Mouse (Mus musculus) cerebellum, adult 2 months (tissue): Measurements from ENCODE around the gene Zfyve9.

Experiments
- CTCF ChIP-seq: fragments of 200-500 bp; IDR thresholded peaks from 2 replicates; pipeline ENCODE4 v1.5.1; 2011; ENCODE audit warnings: low read depth, mild to moderate bottlenecking, control low read depth, low read length, moderate library complexity, borderline replicate concordance; ENCODE audit not compliant: insufficient read depth
- POLR2A ChIP-seq: fragments of 200-500 bp; IDR thresholded peaks from 2 replicates; pipeline ENCODE4 v1.6.1; 2011; ENCODE audit warnings: low read length, control low read depth, borderline replicate concordance; ENCODE audit not compliant: insufficient read depth

GRCm38 (mm10) chr4:108768527-108768926, 12.1 kb downstream of the Zfyve9 start:
- TF ChIP-seq POLR2A (no peak), CTCF (no peak)
